Mouse (Mus musculus) lung, postnatal 0 days (tissue): ENCODE data around the gene Sod3.

Source experiments
- CTCF ChIP-seq: IDR thresholded peaks from 2 replicates; pipeline ENCODE4 v1.5.1; 2016; ENCODE audit warnings: antibody characterized with exemption, mild to moderate bottlenecking
- EP300 ChIP-seq: IDR thresholded peaks from 2 replicates; pipeline ENCODE4 v1.6.1; 2016; ENCODE audit warnings: antibody characterized with exemption, mild to moderate bottlenecking, control low read depth

- no peak for TF ChIP-seq CTCF
- TF ChIP-seq EP300, result no peak
These were observed 46.6 kb downstream of the Sod3 start for GRCm38 (mm10) chr5:52410197-52410596.
